Mouse (Mus musculus) midbrain, embryonic 15.5 days (tissue): ENCODE results near the gene Ypel2. TPM values are rescaled to one million over a fixed set of nuclear protein-coding genes. Genes with fewer than 3 reads are reported as not detected.

Experiments
- ATAC-seq: fragments of 200-750 bp; cut with Nextera tagmentation; replicated peaks from 2 replicates; pipeline ENCODE4 v1.8.0; 2017; ENCODE audit warnings: moderate TSS enrichment
- H3K27ac ChIP-seq: fragments of 300-500 bp; sonication (generic); 2 replicates; pipeline ENCODE4 v1.5.1; 2015; ENCODE audit warnings: mild to moderate bottlenecking, inconsistent platforms
- H3K27me3 ChIP-seq: fragments of 300-500 bp; sonication (generic); replicated peaks from 2 replicates; pipeline ENCODE4 v1.6.1; 2015; ENCODE audit warnings: inconsistent platforms
- H3K36me3 ChIP-seq: fragments of 300-500 bp; sonication (generic); replicated peaks from 2 replicates; pipeline ENCODE4 v1.6.1; 2015; ENCODE audit warnings: inconsistent platforms
- H3K4me1 ChIP-seq: fragments of 300-500 bp; sonication (generic); 2 replicates; pipeline ENCODE4 v1.6.1; 2015; ENCODE audit warnings: inconsistent platforms
- H3K4me2 ChIP-seq: fragments of 300-500 bp; sonication (generic); 2 replicates; pipeline ENCODE4 v1.6.1; 2015; ENCODE audit warnings: inconsistent platforms, mild to moderate bottlenecking, moderate library complexity
- H3K4me3 ChIP-seq: fragments of 300-500 bp; sonication (generic); 2 replicates; pipeline ENCODE4 v1.5.1; 2015; ENCODE audit warnings: mild to moderate bottlenecking, inconsistent platforms
- H3K9ac ChIP-seq: fragments of 300-500 bp; sonication (generic); 2 replicates; pipeline ENCODE4 v1.6.1; 2015; ENCODE audit warnings: mild to moderate bottlenecking, inconsistent platforms
- H3K9me3 ChIP-seq: fragments of 300-500 bp; sonication (generic); 2 replicates; pipeline ENCODE4 v1.6.1; 2016; ENCODE audit warnings: inconsistent platforms
- WGBS: fragments of 180-500 bp; shearing (Covaris S2); methylation state at CpG from one replicate; pipeline ENCODE4 v1.1.7; 2015; ENCODE audit warnings: mixed read lengths; 5-methylcytosine and 5-hydroxymethylcytosine counted together
- polyA plus RNA-seq: library from polyadenylated mRNA; unstranded; fragments of >200 nt; fragmentation: Nextera tagmentation; extraction: Ambion mirVana; gene quantifications from 2 replicates; pipeline ENCODE4 v1.2.1, GENCODE M21; 2015

Gene Ypel2
- polyA plus RNA-seq, 1 experiment from 2014 or later: 6.6 TPM

- no peak overlapping the region for H3K9ac ChIP-seq
- no peaks in the 10 kb centered on the region for H3K27me3 ChIP-seq
- peaks cover 18% of the 10 kb centered on the region; the same call in 1 of the 2 replicates for H3K4me1 ChIP-seq
- no peak overlapping the region for H3K4me2 ChIP-seq
- no peaks in the 10 kb centered on the region for H3K36me3 ChIP-seq
- ATAC-seq: no peak
- H3K4me3 ChIP-seq: no peak overlapping the region
- H3K27ac ChIP-seq: no peak overlapping the region
- 72% methylated on average over 15 of the region's 15 CpGs for WGBS
- no peaks in the 10 kb centered on the region for H3K9me3 ChIP-seq
These were observed 38.8 kb downstream of the Ypel2 start for GRCm38 (mm10) chr11:86954616-86955270.

- Histone ChIP-seq H3K27ac (no peak overlapping the region), H3K9me3 (no peaks in the 10 kb centered on the region), H3K27me3 (no peaks in the 10 kb centered on the region), H3K9ac (no peak overlapping the region), H3K4me1 (peaks cover 6% of the 10 kb centered on the region; the same call in 1 of the 2 replicates), H3K36me3 (no peaks in the 10 kb centered on the region), H3K4me2 (no peak overlapping the region), H3K4me3 (no peak overlapping the region)
- 80% methylated on average over 8 of the region's 8 CpGs for WGBS
- ATAC-seq: no peak
These were observed 40.4 kb downstream of the Ypel2 start for GRCm38 (mm10) chr11:86953096-86953495.

GRCm38 (mm10) chr11:86952659-86953058 lies 40.8 kb downstream of the Ypel2 start:
- no peaks in the 10 kb centered on the region for H3K36me3 ChIP-seq
- no peak overlapping the region for H3K4me2 ChIP-seq
- 0 out of 2 replicates have a peak, but pooled peaks cover 2% of the 10 kb centered on the region for H3K4me1 ChIP-seq
- no peaks in the 10 kb centered on the region for H3K27me3 ChIP-seq
- ATAC-seq: no peak
- no peak overlapping the region for H3K4me3 ChIP-seq
- no peaks in the 10 kb centered on the region for H3K9me3 ChIP-seq
- no peak overlapping the region for H3K9ac ChIP-seq
- H3K27ac ChIP-seq: no peak overlapping the region
- WGBS: 92% methylated on average over 2 of the region's 2 CpGs

DNA sequence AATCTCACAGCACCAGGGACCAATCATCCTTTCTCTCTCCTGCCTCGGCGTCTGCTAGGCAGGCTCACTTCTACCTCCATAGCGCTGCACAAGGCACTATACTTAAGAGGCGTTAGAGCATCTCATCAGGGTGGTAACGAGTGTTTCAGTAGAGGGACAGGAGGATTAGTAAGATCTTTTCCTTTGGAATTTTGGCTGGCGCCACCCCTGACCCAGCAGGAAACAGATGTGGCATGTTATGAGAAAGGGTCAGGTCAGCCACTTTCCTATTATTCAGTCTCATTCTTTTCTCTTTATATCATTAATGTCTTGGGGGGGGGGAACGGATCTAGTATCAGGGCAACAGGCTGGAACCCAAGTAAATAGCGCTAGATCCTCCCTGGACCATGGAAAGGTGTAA lies 41.8 kb downstream of the Ypel2 start:
- Histone ChIP-seq H3K4me3 (no peak overlapping the region), H3K27ac (no peak overlapping the region)
- WGBS: 59% methylated on average over 8 of the region's 8 CpGs

GRCm38 (mm10) chr11:86950491-86950890 lies 43.0 kb downstream of the Ypel2 start:
- 0 out of 2 replicates have a peak overlapping the region, but pooled peaks have one; percentile 38 for H3K27ac ChIP-seq
- no peak for ATAC-seq
- H3K4me2 ChIP-seq: no peak overlapping the region
- H3K9ac ChIP-seq: no peak overlapping the region
- WGBS: 67% methylated on average over 3 of the region's 3 CpGs
- H3K4me3 ChIP-seq: no peak overlapping the region
- no peaks in the 10 kb centered on the region for H3K9me3 ChIP-seq
- H3K27me3 ChIP-seq: no peaks in the 10 kb centered on the region
- H3K36me3 ChIP-seq: no peaks in the 10 kb centered on the region
- peaks cover 11% of the 10 kb centered on the region for H3K4me1 ChIP-seq

More for the DNA sequence above, 41.8 kb downstream of the Ypel2 start:
- Histone ChIP-seq H3K9ac (no peak overlapping the region), H3K27me3 (no peaks in the 10 kb centered on the region), H3K9me3 (no peaks in the 10 kb centered on the region), H3K4me1 (peaks cover 6% of the 10 kb centered on the region), H3K4me2 (no peak overlapping the region), H3K36me3 (no peaks in the 10 kb centered on the region)
- no peak for ATAC-seq

GRCm38 (mm10) chr11:86949951-86950441 lies 43.5 kb downstream of the Ypel2 start:
- Histone ChIP-seq H3K27ac (no peak overlapping the region), H3K9ac (no peak overlapping the region), H3K9me3 (no peaks in the 10 kb centered on the region), H3K4me3 (no peak overlapping the region), H3K4me2 (no peak overlapping the region), H3K36me3 (no peaks in the 10 kb centered on the region), H3K4me1 (peaks cover 11% of the 10 kb centered on the region), H3K27me3 (no peaks in the 10 kb centered on the region)
- 75% methylated on average over 9 of the region's 9 CpGs for WGBS
- no peak for ATAC-seq

DNA sequence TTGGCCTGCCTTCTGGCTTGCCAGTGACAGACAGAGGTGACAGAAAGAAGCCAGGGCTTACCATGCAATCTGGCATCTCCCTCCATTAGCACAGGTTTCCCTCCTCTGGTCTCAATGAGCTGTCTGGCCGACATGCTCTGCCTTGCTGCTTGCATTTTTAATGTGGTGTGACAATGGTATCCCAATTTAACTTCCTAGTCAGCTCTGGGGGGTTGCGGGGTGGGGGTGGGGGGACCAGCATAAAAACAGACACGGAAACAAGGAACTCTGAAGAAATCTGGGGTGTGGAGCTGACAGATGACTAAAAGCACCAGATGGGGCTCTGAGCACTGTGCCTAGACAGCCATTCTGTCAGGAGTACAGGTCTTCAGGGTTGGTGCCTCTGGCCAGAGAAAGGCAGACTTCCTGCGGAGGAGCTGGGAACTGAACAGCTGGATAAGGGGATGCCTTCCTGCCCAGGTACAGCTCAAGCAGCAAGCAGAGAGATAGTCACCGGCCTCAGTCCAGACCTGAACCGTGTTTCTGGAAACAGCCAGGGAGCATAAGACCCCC lies 46.8 kb downstream of the Ypel2 start:
- WGBS: 25% methylated on average over 6 of the region's 6 CpGs
- H3K4me3 ChIP-seq: no peak overlapping the region
- H3K27me3 ChIP-seq: no peaks in the 10 kb centered on the region
- no peaks in the 10 kb centered on the region for H3K9me3 ChIP-seq
- H3K4me1 ChIP-seq: peaks cover 11% of the 10 kb centered on the region
- no peaks in the 10 kb centered on the region; the same call in 1 of the 2 replicates for H3K36me3 ChIP-seq
- H3K9ac ChIP-seq: no peak overlapping the region
- peak overlapping the region; percentile 21; the same call in 1 of the 2 replicates for H3K27ac ChIP-seq
- H3K4me2 ChIP-seq: no peak overlapping the region
- no peak for ATAC-seq

DNA sequence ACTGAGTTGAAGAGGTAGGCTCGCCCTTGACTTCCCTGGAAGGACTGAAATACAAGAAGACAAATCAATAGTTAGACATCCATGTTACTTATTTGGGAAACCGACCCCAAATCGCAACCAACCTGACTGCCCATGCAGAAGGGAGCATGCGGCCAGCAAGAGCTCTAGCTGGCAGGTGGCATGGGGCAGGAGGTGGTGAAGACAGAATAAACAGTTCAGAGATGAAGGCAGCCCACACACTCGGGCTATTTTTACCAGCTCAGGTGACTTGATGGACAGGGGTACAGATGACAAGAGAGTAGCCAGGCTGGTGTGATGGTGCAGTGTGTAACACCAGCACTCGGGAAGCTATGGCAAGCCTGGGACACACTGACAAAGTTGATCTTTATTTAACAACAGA lies 47.6 kb downstream of the Ypel2 start:
- no peak overlapping the region for H3K9ac ChIP-seq
- H3K4me1 ChIP-seq: peaks cover 11% of the 10 kb centered on the region
- H3K27ac ChIP-seq: no peak overlapping the region
- WGBS: 85% methylated on average over 6 of the region's 6 CpGs
- H3K4me3 ChIP-seq: no peak overlapping the region
- no peak overlapping the region for H3K4me2 ChIP-seq
- no peaks in the 10 kb centered on the region for H3K27me3 ChIP-seq
- no peaks in the 10 kb centered on the region; the same call in 1 of the 2 replicates for H3K36me3 ChIP-seq
- ATAC-seq: no peak
- no peaks in the 10 kb centered on the region for H3K9me3 ChIP-seq

DNA sequence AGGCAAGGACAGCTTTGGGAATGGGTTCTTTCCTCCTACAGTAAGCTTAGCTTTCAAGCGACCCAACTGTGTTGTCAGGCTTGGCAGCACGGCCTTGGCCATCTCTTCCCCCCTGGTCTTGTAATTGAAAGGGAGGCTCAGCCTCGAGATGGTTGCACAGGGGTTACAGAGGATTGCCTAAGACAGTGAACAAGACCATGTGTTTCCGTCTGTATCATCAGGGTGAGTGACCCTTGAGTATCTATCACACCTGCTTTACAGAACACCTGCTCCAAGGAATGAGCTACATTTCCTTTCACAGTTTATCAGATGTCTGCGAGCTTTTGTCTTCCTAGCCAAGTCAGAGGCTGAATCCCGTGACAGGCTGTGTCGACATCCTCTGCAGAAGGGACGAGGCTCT lies 48.4 kb downstream of the Ypel2 start:
- Histone ChIP-seq H3K4me1 (peaks cover 11% of the 10 kb centered on the region), H3K36me3 (no peaks in the 10 kb centered on the region; the same call in 1 of the 2 replicates)
- WGBS: 79% methylated on average over 8 of the region's 8 CpGs

DNA sequence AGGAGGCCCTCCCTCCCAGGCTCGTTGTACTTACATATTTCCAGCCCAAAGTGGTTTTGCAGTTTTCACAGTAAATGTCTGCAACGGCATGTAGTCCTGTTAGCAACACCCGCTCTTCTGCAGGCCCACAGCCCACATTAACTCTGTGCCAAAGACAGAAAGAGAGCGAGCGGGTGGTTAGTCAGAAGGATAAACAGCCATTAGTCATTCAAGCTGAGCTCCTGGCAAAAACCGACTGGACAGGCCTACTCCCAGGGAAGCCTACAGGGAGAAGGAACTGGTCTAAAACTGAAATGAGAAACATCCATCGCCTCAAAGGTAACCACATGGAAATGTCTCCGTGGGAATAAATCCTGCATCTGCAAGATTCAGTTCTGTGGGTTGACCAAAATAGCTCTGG lies 49.0 kb downstream of the Ypel2 start:
- no peak overlapping the region for H3K27ac ChIP-seq
- 81% methylated on average over 8 of the region's 8 CpGs for WGBS
- H3K4me3 ChIP-seq: no peak overlapping the region
- ATAC-seq: no peak
- H3K36me3 ChIP-seq: no peaks in the 10 kb centered on the region; the same call in 1 of the 2 replicates
- peaks cover 11% of the 10 kb centered on the region for H3K4me1 ChIP-seq
- H3K9ac ChIP-seq: no peak overlapping the region
- H3K4me2 ChIP-seq: no peak overlapping the region
- no peaks in the 10 kb centered on the region for H3K9me3 ChIP-seq
- no peaks in the 10 kb centered on the region for H3K27me3 ChIP-seq

More for the DNA sequence above, 48.4 kb downstream of the Ypel2 start:
- H3K4me3 ChIP-seq: no peak overlapping the region
- no peaks in the 10 kb centered on the region for H3K27me3 ChIP-seq
- no peaks in the 10 kb centered on the region for H3K9me3 ChIP-seq
- H3K9ac ChIP-seq: no peak overlapping the region
- no peak for ATAC-seq
- H3K27ac ChIP-seq: no peak overlapping the region
- no peak overlapping the region for H3K4me2 ChIP-seq

DNA sequence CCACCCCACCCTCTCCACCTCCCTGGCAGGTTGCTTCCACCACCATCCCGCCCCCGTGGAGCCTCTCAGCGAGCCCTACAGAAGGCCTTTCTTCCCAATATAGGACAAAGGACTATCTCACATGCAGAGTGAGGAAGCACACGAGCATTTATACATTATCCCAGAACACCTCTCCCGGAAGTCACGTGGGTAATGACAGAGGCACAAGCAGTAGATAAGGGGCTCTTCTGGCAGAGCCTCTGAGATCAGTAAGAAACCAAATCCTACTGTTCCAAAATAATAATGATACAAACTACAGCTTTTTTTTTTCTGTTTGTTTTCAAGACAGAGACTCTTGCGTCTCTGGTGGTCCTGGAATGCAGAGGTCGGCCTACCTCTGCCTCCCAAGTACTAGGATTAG lies 51.6 kb downstream of the Ypel2 start:
- H3K4me2 ChIP-seq: no peak overlapping the region
- no peaks in the 10 kb centered on the region; the same call in 1 of the 2 replicates for H3K36me3 ChIP-seq
- no peaks in the 10 kb centered on the region for H3K9me3 ChIP-seq
- no peak overlapping the region for H3K27ac ChIP-seq
- H3K27me3 ChIP-seq: no peaks in the 10 kb centered on the region
- no peak overlapping the region for H3K9ac ChIP-seq
- peaks cover 7% of the 10 kb centered on the region for H3K4me1 ChIP-seq
- no peak for ATAC-seq
- no peak overlapping the region for H3K4me3 ChIP-seq
- WGBS: 89% methylated on average over 8 of the region's 8 CpGs

DNA sequence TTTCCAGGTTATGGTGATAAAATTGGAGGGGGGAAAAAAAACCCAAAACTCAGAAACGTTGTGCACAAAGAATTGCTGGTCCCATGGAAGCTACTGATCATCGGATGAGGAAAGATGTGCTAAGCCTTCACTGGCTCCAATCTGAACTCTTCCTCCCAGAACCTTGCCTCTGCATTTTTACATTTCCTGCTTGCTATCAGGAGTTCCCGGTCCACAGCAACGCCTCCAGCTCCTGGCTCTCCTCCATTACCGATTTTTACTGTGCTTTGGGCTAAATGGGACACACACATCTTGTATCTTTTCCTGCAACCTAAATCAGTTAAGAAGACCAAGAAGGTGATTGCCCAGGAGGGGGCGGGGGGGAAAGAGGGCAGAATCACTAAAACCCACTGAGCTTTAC lies 54.0 kb downstream of the Ypel2 start:
- no peak overlapping the region for H3K4me2 ChIP-seq
- WGBS: 81% methylated on average over 6 of the region's 6 CpGs
- H3K9me3 ChIP-seq: no peaks in the 10 kb centered on the region
- no peak overlapping the region for H3K27ac ChIP-seq
- H3K4me1 ChIP-seq: no peaks in the 10 kb centered on the region
- ATAC-seq: no peak
- no peaks in the 10 kb centered on the region; the same call in 1 of the 2 replicates for H3K36me3 ChIP-seq
- no peak overlapping the region for H3K4me3 ChIP-seq
- H3K27me3 ChIP-seq: no peaks in the 10 kb centered on the region
- no peak overlapping the region for H3K9ac ChIP-seq

GRCm38 (mm10) chr11:86938551-86938950 lies 55.0 kb downstream of the Ypel2 start:
- Histone ChIP-seq H3K27ac (no peak overlapping the region), H3K4me2 (no peak overlapping the region), H3K27me3 (no peaks in the 10 kb centered on the region), H3K4me1 (no peaks in the 10 kb centered on the region), H3K4me3 (no peak overlapping the region), H3K9ac (no peak overlapping the region), H3K9me3 (no peaks in the 10 kb centered on the region), H3K36me3 (no peaks in the 10 kb centered on the region)
- WGBS: 78% methylated on average over 3 of the region's 3 CpGs
- ATAC-seq: no peak
